Mouse (Mus musculus) stomach, embryonic 15.5 days (tissue): ENCODE data around the gene Sh3pxd2a. TPM values are rescaled to one million over a fixed set of nuclear protein-coding genes. Genes with fewer than 3 reads are reported as not detected.

Source experiments
- ATAC-seq: fragments of 200-750 bp; cut with Nextera tagmentation; 2 replicates; pipeline ENCODE4 v1.8.0; 2017; ENCODE audit warnings: low read depth, moderate number of reproducible peaks, moderate TSS enrichment; ENCODE audit not compliant: insufficient read depth, low FRiP score
- H3K27ac ChIP-seq: fragments of 300-500 bp; sonication (generic); 2 replicates; pipeline ENCODE4 v1.5.1; 2015; ENCODE audit warnings: mild to moderate bottlenecking, inconsistent platforms
- H3K27me3 ChIP-seq: fragments of 300-500 bp; sonication (generic); replicated peaks from 2 replicates; pipeline ENCODE4 v1.6.1; 2015; ENCODE audit warnings: inconsistent platforms
- H3K36me3 ChIP-seq: fragments of 300-500 bp; sonication (generic); 2 replicates; pipeline ENCODE4 v1.6.1; 2015; ENCODE audit warnings: inconsistent platforms
- H3K4me1 ChIP-seq: fragments of 300-500 bp; sonication (generic); 2 replicates; pipeline ENCODE4 v1.6.1; 2015; ENCODE audit warnings: inconsistent platforms
- H3K4me2 ChIP-seq: fragments of 300-500 bp; sonication (generic); 2 replicates; pipeline ENCODE4 v1.6.1; 2015; ENCODE audit warnings: mild to moderate bottlenecking, inconsistent platforms
- H3K4me3 ChIP-seq: fragments of 300-500 bp; sonication (generic); replicated peaks from 2 replicates; pipeline ENCODE4 v1.5.1; 2015; ENCODE audit warnings: inconsistent platforms
- H3K9ac ChIP-seq: fragments of 300-500 bp; sonication (generic); 2 replicates; pipeline ENCODE4 v1.6.1; 2015; ENCODE audit warnings: inconsistent platforms
- H3K9me3 ChIP-seq: fragments of 300-500 bp; sonication (generic); 2 replicates; pipeline ENCODE4 v1.6.1; 2016; ENCODE audit warnings: inconsistent platforms
- WGBS: fragments of 180-500 bp; shearing (Covaris S2); methylation state at CpG from one replicate; pipeline ENCODE4 v1.1.7; 2015; 5-methylcytosine and 5-hydroxymethylcytosine counted together
- polyA plus RNA-seq: library from polyadenylated mRNA; unstranded; fragments of >200 nt; fragmentation: Nextera tagmentation; extraction: Ambion mirVana; gene quantifications from 2 replicates; pipeline ENCODE4 v1.2.1, GENCODE M21; 2015

Sh3pxd2a gene
- polyA plus RNA-seq, 1 experiment from 2014 or later: 6.8 TPM

- H3K4me3 ChIP-seq: no peak overlapping the region
- WGBS: 52% methylated on average over 15 of the region's 15 CpGs
- H3K27me3 ChIP-seq: no peaks in the 10 kb centered on the region
- H3K9me3 ChIP-seq: no peaks in the 10 kb centered on the region
- no peaks in the 10 kb centered on the region for H3K36me3 ChIP-seq
- 0 out of 2 replicates have a peak, but pooled peaks cover 12% of the 10 kb centered on the region for H3K4me1 ChIP-seq
- no peak for ATAC-seq
- no peak overlapping the region for H3K9ac ChIP-seq
- no peak overlapping the region for H3K4me2 ChIP-seq
- H3K27ac ChIP-seq: peak overlapping the region; percentile 8; the same call in 1 of the 2 replicates
These were observed 241.2 kb downstream of the Sh3pxd2a start for GRCm38 (mm10) chr19:47222841-47223557.

- WGBS: 75% methylated on average over 8 of the region's 8 CpGs
- H3K27me3 ChIP-seq: no peaks in the 10 kb centered on the region
- H3K4me1 ChIP-seq: 0 out of 2 replicates have a peak, but pooled peaks cover 12% of the 10 kb centered on the region
- no peaks in the 10 kb centered on the region for H3K36me3 ChIP-seq
- H3K4me2 ChIP-seq: no peak overlapping the region
- peak overlapping the region; percentile 16; the same call in 1 of the 2 replicates for H3K27ac ChIP-seq
- no peaks in the 10 kb centered on the region for H3K9me3 ChIP-seq
- H3K4me3 ChIP-seq: no peak overlapping the region
- no peak overlapping the region for H3K9ac ChIP-seq
- no peak; the same call in 1 of the 2 replicates for ATAC-seq
These were observed 241.9 kb downstream of the Sh3pxd2a start for GRCm38 (mm10) chr19:47222154-47222840.

GRCm38 (mm10) chr19:47221500-47222153 lies 242.6 kb downstream of the Sh3pxd2a start:
- Histone ChIP-seq H3K4me1 (0 out of 2 replicates have a peak, but pooled peaks cover 12% of the 10 kb centered on the region), H3K9me3 (no peaks in the 10 kb centered on the region), H3K27ac (0 out of 2 replicates have a peak overlapping the region, but pooled peaks have one; percentile 16), H3K4me3 (no peak overlapping the region), H3K36me3 (no peaks in the 10 kb centered on the region), H3K9ac (no peak overlapping the region), H3K27me3 (no peaks in the 10 kb centered on the region), H3K4me2 (no peak overlapping the region)
- WGBS: 71% methylated on average over 7 of the region's 7 CpGs
- no peak; the same call in 1 of the 2 replicates for ATAC-seq

GRCm38 (mm10) chr19:47221006-47221405 lies 243.2 kb downstream of the Sh3pxd2a start:
- Histone ChIP-seq H3K4me1 (0 out of 2 replicates have a peak, but pooled peaks cover 12% of the 10 kb centered on the region), H3K4me2 (no peak overlapping the region), H3K4me3 (no peak overlapping the region), H3K27ac (no peak overlapping the region), H3K9me3 (no peaks in the 10 kb centered on the region), H3K36me3 (no peaks in the 10 kb centered on the region), H3K9ac (no peak overlapping the region), H3K27me3 (no peaks in the 10 kb centered on the region)
- 78% methylated on average over 4 of the region's 4 CpGs for WGBS
- no peak for ATAC-seq

GRCm38 (mm10) chr19:47220232-47220631 lies 244.0 kb downstream of the Sh3pxd2a start:
- Histone ChIP-seq H3K9me3 (no peaks in the 10 kb centered on the region), H3K4me1 (0 out of 2 replicates have a peak, but pooled peaks cover 12% of the 10 kb centered on the region), H3K27me3 (no peaks in the 10 kb centered on the region), H3K4me3 (no peak overlapping the region), H3K9ac (no peak overlapping the region), H3K36me3 (no peaks in the 10 kb centered on the region), H3K4me2 (no peak overlapping the region), H3K27ac (no peak overlapping the region)
- ATAC-seq: no peak
- 85% methylated on average over 2 of the region's 2 CpGs for WGBS

- no peak for ATAC-seq
- H3K4me3 ChIP-seq: no peak overlapping the region
- no peaks in the 10 kb centered on the region for H3K9me3 ChIP-seq
- H3K4me2 ChIP-seq: no peak overlapping the region
- H3K27ac ChIP-seq: no peak overlapping the region
- H3K4me1 ChIP-seq: 0 out of 2 replicates have a peak, but pooled peaks cover 12% of the 10 kb centered on the region
- H3K9ac ChIP-seq: no peak overlapping the region
- 58% methylated on average over 4 of the region's 4 CpGs for WGBS
- H3K36me3 ChIP-seq: no peaks in the 10 kb centered on the region
- no peaks in the 10 kb centered on the region for H3K27me3 ChIP-seq
These were observed 244.6 kb downstream of the Sh3pxd2a start for GRCm38 (mm10) chr19:47219622-47220021.

GRCm38 (mm10) chr19:47216766-47217165 lies 247.4 kb downstream of the Sh3pxd2a start:
- 58% methylated on average over 5 of the region's 5 CpGs for WGBS
- no peak for ATAC-seq
- H3K4me2 ChIP-seq: no peak overlapping the region
- 0 out of 2 replicates have a peak, but pooled peaks cover 4% of the 10 kb centered on the region for H3K4me1 ChIP-seq
- H3K27ac ChIP-seq: no peak overlapping the region
- no peaks in the 10 kb centered on the region for H3K9me3 ChIP-seq
- no peaks in the 10 kb centered on the region for H3K27me3 ChIP-seq
- no peaks in the 10 kb centered on the region for H3K36me3 ChIP-seq
- no peak overlapping the region for H3K4me3 ChIP-seq
- no peak overlapping the region for H3K9ac ChIP-seq

- Histone ChIP-seq H3K27ac (no peak overlapping the region), H3K36me3 (no peaks in the 10 kb centered on the region), H3K9ac (no peak overlapping the region), H3K4me2 (no peak overlapping the region), H3K4me3 (no peak overlapping the region), H3K9me3 (no peaks in the 10 kb centered on the region), H3K27me3 (no peaks in the 10 kb centered on the region), H3K4me1 (no peaks in the 10 kb centered on the region)
- ATAC-seq: no peak
- 55% methylated on average over 1 of the region's 1 CpGs for WGBS
These were observed 250.7 kb downstream of the Sh3pxd2a start for GRCm38 (mm10) chr19:47213470-47213869.

- Histone ChIP-seq H3K4me3 (no peak overlapping the region), H3K9me3 (no peaks in the 10 kb centered on the region), H3K36me3 (no peaks in the 10 kb centered on the region), H3K27ac (no peak overlapping the region), H3K4me2 (no peak overlapping the region), H3K4me1 (no peaks in the 10 kb centered on the region), H3K27me3 (no peaks in the 10 kb centered on the region), H3K9ac (no peak overlapping the region)
- ATAC-seq: no peak
- WGBS: 80% methylated on average over 7 of the region's 7 CpGs
These were observed 251.8 kb downstream of the Sh3pxd2a start for GRCm38 (mm10) chr19:47212401-47212800.

- Histone ChIP-seq H3K4me2 (no peak overlapping the region), H3K27me3 (no peaks in the 10 kb centered on the region), H3K9me3 (no peaks in the 10 kb centered on the region), H3K4me3 (no peak overlapping the region), H3K36me3 (no peaks in the 10 kb centered on the region), H3K27ac (no peak overlapping the region), H3K4me1 (no peaks in the 10 kb centered on the region), H3K9ac (no peak overlapping the region)
- ATAC-seq: no peak
- WGBS: 71% methylated on average over 10 of the region's 10 CpGs
These were observed 252.4 kb downstream of the Sh3pxd2a start for GRCm38 (mm10) chr19:47211609-47212312.

- WGBS: 93% methylated on average over 4 of the region's 4 CpGs
- no peak overlapping the region for H3K4me2 ChIP-seq
- no peaks in the 10 kb centered on the region for H3K27me3 ChIP-seq
These were observed 253.8 kb downstream of the Sh3pxd2a start for GRCm38 (mm10) chr19:47210432-47210831.

More at GRCm38 (mm10) chr19:47210432-47210831, 253.8 kb downstream of the Sh3pxd2a start:
- H3K36me3 ChIP-seq: no peaks in the 10 kb centered on the region
- no peaks in the 10 kb centered on the region for H3K4me1 ChIP-seq
- ATAC-seq: no peak
- no peak overlapping the region for H3K9ac ChIP-seq
- no peaks in the 10 kb centered on the region for H3K9me3 ChIP-seq
- H3K27ac ChIP-seq: no peak overlapping the region
- H3K4me3 ChIP-seq: no peak overlapping the region
